19 mouse cellular contexts compared by ENCODE assay signal in the genomic region with DNA sequence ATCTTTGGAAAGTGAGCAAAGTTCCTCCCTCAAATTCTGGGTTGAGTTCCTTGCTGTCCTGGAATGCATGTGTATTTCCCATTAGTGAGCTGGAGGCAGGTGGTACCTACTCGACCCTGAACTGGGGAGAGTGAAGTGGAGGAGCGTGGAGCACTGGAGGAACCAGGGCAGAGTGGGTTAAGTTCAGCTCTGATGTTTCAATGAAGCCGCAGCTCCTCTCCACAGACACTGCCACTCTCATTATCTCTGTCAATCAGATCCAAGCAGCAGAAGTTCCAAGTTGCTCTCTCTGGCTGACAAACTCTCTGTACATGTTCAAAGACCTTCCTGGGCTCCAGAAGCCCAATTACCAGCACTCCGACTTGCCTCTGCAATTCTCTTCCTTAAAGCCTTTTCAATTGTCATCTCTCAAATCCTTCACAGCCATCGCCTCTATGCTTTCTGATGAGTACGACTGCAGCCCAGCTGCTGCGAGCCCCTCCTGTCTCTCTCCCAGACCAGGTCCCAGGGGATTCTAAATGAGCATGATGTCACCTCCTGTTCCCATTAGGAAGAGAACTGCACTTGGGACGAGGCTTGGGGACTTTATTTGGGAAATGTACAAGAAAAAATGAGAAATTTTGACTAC.
DNase-seq lines count a peak whose midpoint lies in the region; ATAC-seq lines count a peak whose summit lies in the region.
"Had no signal": no experiment of that assay in that cellular context is flagged by ENCODE, and none has a peak within 500 bp of the region (broad histone marks: within the 10 kb centered on the region; RNA-seq: fewer than 3 reads in every experiment).

No protein-coding gene starts in this region.

- H3K9me3 ChIP-seq in forebrain, embryonic 13.5 days (replicated peaks), result no peaks in the 10 kb centered on the region
- H3K9me3 ChIP-seq in forebrain, embryonic 15.5 days, result no peaks in the 10 kb centered on the region
- no peaks in the 10 kb centered on the region for H3K9me3 ChIP-seq in neural tube, embryonic 11.5 days (ENCODE audit: control insufficient read depth, low read length)
- H3K9me3 ChIP-seq in neural tube, embryonic 15.5 days (replicated peaks), result no peaks in the 10 kb centered on the region
- H3K9me3 ChIP-seq in midbrain, embryonic 14.5 days (ENCODE audit: control insufficient read depth, low read length), result no peaks in the 10 kb centered on the region
- H3K9me3 ChIP-seq in kidney, embryonic 15.5 days (replicated peaks), result no peaks in the 10 kb centered on the region
- H3K9me3 ChIP-seq: liver, embryonic 15.5 days had no signal

- H3K4me3 ChIP-seq in forebrain, embryonic 13.5 days, result no peak overlapping the region
- H3K4me3 ChIP-seq in forebrain, embryonic 15.5 days, result no peak overlapping the region
- H3K4me3 ChIP-seq in neural tube, embryonic 11.5 days (ENCODE audit: low read depth, low read length), result no peak overlapping the region
- no peak overlapping the region for H3K4me3 ChIP-seq in neural tube, embryonic 15.5 days (replicated peaks)
- no peak overlapping the region for H3K4me3 ChIP-seq in midbrain, embryonic 14.5 days (replicated peaks; ENCODE audit: low read depth, low read length)
- H3K4me3 ChIP-seq in kidney, embryonic 15.5 days (replicated peaks), result no peak overlapping the region
- H3K4me3 ChIP-seq: gastrocnemius, adult 2 months; liver, embryonic 15.5 days; megakaryocyte, embryonic 14.5 days had no signal

- peaks cover 9% of the 10 kb centered on the region for H3K4me1 ChIP-seq in forebrain, embryonic 13.5 days
- peaks cover 16% of the 10 kb centered on the region; the same call in 1 of the 2 replicates for H3K4me1 ChIP-seq in forebrain, embryonic 15.5 days
- H3K4me1 ChIP-seq in neural tube, embryonic 11.5 days (ENCODE audit: control insufficient read depth, insufficient read depth, low read length), result no peaks in the 10 kb centered on the region
- peaks cover 7% of the 10 kb centered on the region; the same call in 1 of the 2 replicates for H3K4me1 ChIP-seq in neural tube, embryonic 15.5 days
- peaks cover 17% of the 10 kb centered on the region for H3K4me1 ChIP-seq in midbrain, embryonic 14.5 days (ENCODE audit: control insufficient read depth, insufficient read depth, low read length)
- no peaks in the 10 kb centered on the region for H3K4me1 ChIP-seq in kidney, embryonic 15.5 days

- no peak overlapping the region for H3K27ac ChIP-seq in forebrain, embryonic 13.5 days
- no peak overlapping the region; the same call in 1 of the 2 replicates for H3K27ac ChIP-seq in forebrain, embryonic 15.5 days (replicated peaks)
- H3K27ac ChIP-seq in neural tube, embryonic 11.5 days (ENCODE audit: low read depth, low read length), result no peak overlapping the region
- no peak overlapping the region for H3K27ac ChIP-seq in neural tube, embryonic 15.5 days (replicated peaks)
- H3K27ac ChIP-seq in midbrain, embryonic 14.5 days (replicated peaks; ENCODE audit: low read depth, low read length), result peak overlapping the region; percentile 74
- no peak overlapping the region for H3K27ac ChIP-seq in kidney, embryonic 15.5 days
- H3K27ac ChIP-seq: gastrocnemius, adult 2 months; liver, embryonic 15.5 days had no signal

- H3K9ac ChIP-seq in forebrain, embryonic 13.5 days, result no peak overlapping the region
- no peak overlapping the region for H3K9ac ChIP-seq in forebrain, embryonic 15.5 days (replicated peaks)
- H3K9ac ChIP-seq in neural tube, embryonic 11.5 days (ENCODE audit: low read length), result no peak overlapping the region
- H3K9ac ChIP-seq in neural tube, embryonic 15.5 days (replicated peaks), result no peak overlapping the region
- H3K9ac ChIP-seq in midbrain, embryonic 14.5 days (replicated peaks; ENCODE audit: low read length), result no peak overlapping the region
- no peak overlapping the region for H3K9ac ChIP-seq in kidney, embryonic 15.5 days
- H3K9ac ChIP-seq: forebrain, postnatal 0 days; liver, embryonic 15.5 days had no signal

- DNase-seq in neural tube, embryonic 11.5 days (ENCODE audit: low spot score), result peak; percentile 29
- DNase-seq in midbrain, embryonic 14.5 days, result peak; percentile 69
- DNase-seq in thymus, postnatal 25 days, result no peak
- DNase-seq: adrenal gland, postnatal 25 days; cerebellum, adult 8-10 months; forebrain, postnatal 0 days; gastrocnemius, adult 2 months; kidney, adult 8-10 months; kidney, postnatal 36 days; right cerebral cortex, postnatal 4 days; thymus, postnatal 4 days had no signal

- H3K36me3 ChIP-seq in forebrain, embryonic 13.5 days (ENCODE audit: poor library complexity, severe bottlenecking), result peaks cover 7% of the 10 kb centered on the region
- 0 out of 2 replicates have a peak, but pooled peaks cover 4% of the 10 kb centered on the region for H3K36me3 ChIP-seq in forebrain, embryonic 15.5 days
- no peaks in the 10 kb centered on the region for H3K36me3 ChIP-seq in neural tube, embryonic 11.5 days (ENCODE audit: control insufficient read depth, insufficient read depth, low read length)
- H3K36me3 ChIP-seq in neural tube, embryonic 15.5 days, result no peaks in the 10 kb centered on the region
- peaks cover 23% of the 10 kb centered on the region for H3K36me3 ChIP-seq in midbrain, embryonic 14.5 days (ENCODE audit: control insufficient read depth, insufficient read depth, low read length)
- H3K36me3 ChIP-seq in kidney, embryonic 15.5 days, result no peaks in the 10 kb centered on the region
- H3K36me3 ChIP-seq: liver, embryonic 15.5 days had no signal

- H3K4me2 ChIP-seq in forebrain, embryonic 13.5 days, result no peak overlapping the region
- H3K4me2 ChIP-seq in forebrain, embryonic 15.5 days (replicated peaks), result no peak overlapping the region
- H3K4me2 ChIP-seq in neural tube, embryonic 11.5 days (ENCODE audit: low read depth), result no peak overlapping the region
- H3K4me2 ChIP-seq in neural tube, embryonic 15.5 days, result no peak overlapping the region
- no peak overlapping the region for H3K4me2 ChIP-seq in midbrain, embryonic 14.5 days (ENCODE audit: low read length)
- no peak overlapping the region for H3K4me2 ChIP-seq in kidney, embryonic 15.5 days
- H3K4me2 ChIP-seq: liver, embryonic 15.5 days had no signal

- WGBS in forebrain, embryonic 13.5 days, result 54% methylated on average over 8 of the region's 8 CpGs
- WGBS in forebrain, embryonic 15.5 days, result 46% methylated on average over 8 of the region's 8 CpGs
- 50% methylated on average over 8 of the region's 8 CpGs for WGBS in neural tube, embryonic 11.5 days
- WGBS in neural tube, embryonic 15.5 days, result 49% methylated on average over 8 of the region's 8 CpGs
- 33% methylated on average over 8 of the region's 8 CpGs for WGBS in midbrain, embryonic 14.5 days
- 63% methylated on average over 8 of the region's 8 CpGs for WGBS in kidney, embryonic 15.5 days

- 0 out of 2 replicates have a peak, but pooled peaks have one; percentile 41 for ATAC-seq in forebrain, embryonic 13.5 days
- no peak for ATAC-seq in forebrain, embryonic 15.5 days (replicated peaks)
- ATAC-seq in neural tube, embryonic 11.5 days (ENCODE audit: insufficient read depth, low FRiP score, low TSS enrichment), result no peak
- no peak for ATAC-seq in neural tube, embryonic 15.5 days (ENCODE audit: low FRiP score)
- ATAC-seq in midbrain, embryonic 14.5 days (ENCODE audit: low FRiP score, low TSS enrichment), result no peak
- ATAC-seq in kidney, embryonic 15.5 days (replicated peaks; ENCODE audit: low FRiP score), result no peak
- ATAC-seq: forebrain, postnatal 0 days; inflammation-experienced regulatory T-cells, adult 6 months; lung, postnatal 0 days had no signal

- no peaks in the 10 kb centered on the region for H3K27me3 ChIP-seq in forebrain, embryonic 13.5 days
- no peaks in the 10 kb centered on the region for H3K27me3 ChIP-seq in forebrain, embryonic 15.5 days
- H3K27me3 ChIP-seq in neural tube, embryonic 11.5 days (ENCODE audit: control insufficient read depth, insufficient read depth, low read length), result no peaks in the 10 kb centered on the region
- no peaks in the 10 kb centered on the region for H3K27me3 ChIP-seq in neural tube, embryonic 15.5 days (replicated peaks)
- H3K27me3 ChIP-seq in midbrain, embryonic 14.5 days (ENCODE audit: control insufficient read depth, insufficient read depth, low read length), result no peaks in the 10 kb centered on the region
- no peaks in the 10 kb centered on the region for H3K27me3 ChIP-seq in kidney, embryonic 15.5 days
- H3K27me3 ChIP-seq: liver, embryonic 15.5 days had no signal
